Mouse (Mus musculus): ENCODE results near the gene Tmem30a.

DNA sequence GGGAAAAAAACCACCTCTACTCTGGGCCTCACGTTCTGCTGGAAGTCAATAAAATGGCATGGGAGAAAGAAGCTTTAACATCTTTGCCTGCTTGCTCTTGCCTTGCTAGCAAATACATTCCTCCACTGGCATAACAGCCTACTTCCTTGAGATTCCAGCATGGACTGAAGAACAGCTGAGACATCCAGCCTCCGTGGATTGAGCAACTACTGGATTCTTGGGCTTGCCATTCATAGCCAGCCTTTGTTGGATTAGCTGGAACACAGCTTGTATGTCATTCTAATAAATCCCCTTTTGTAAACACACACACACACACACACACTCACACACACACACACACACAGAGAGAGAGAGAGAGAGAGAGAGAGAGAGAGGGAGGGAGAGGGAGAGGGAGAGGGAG lies 33.8 kb upstream of the Tmem30a start:
- TF ChIP-seq CTCF (IDR thresholded peaks at IDR 0.05; ENCODE audit: low read depth) (no peak), EP300 (optimal IDR thresholded peaks at IDR 0.05) (no peak)

Measured in stomach, postnatal 0 days (tissue).